Comparison of ENCODE assay signal across 8 mouse cellular contexts in the genomic region with DNA sequence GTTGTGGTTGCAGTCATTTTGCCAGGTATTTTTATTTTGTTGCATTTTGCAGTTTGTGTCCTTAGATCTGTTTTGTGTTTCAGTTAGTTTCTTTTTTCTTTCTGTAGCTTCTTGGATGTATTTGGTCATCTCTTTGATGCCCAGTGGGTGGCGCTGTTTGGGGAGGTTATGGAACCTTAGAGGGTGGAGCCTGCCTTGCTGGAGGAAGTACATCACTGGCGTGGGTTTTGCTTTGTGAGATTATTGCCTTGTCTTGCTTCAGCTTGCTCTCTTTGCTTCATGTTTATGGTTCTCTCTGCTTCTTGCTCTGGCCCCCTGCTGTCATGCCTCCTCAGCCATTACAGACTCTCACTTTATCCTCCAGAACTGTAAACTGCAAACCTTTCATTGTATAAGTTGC. TPM values are rescaled to one million over a fixed set of nuclear protein-coding genes. Genes with fewer than 3 reads are reported as not detected.
DNase-seq lines count a peak whose midpoint lies in the region; ATAC-seq and TF ChIP-seq lines count a peak whose summit lies in the region.

No protein-coding gene starts in this region.

- peak; percentile 52 for TF ChIP-seq RAD21 in CH12.LX (IDR thresholded peaks at IDR 0.05; ENCODE audit: low read depth, low read length)

- no peaks in the 10 kb centered on the region; the same call in 1 of the 2 replicates for H3K79me2 ChIP-seq in CH12.LX (replicated peaks; ENCODE audit: control insufficient read depth, extremely low read depth, insufficient read depth, poor library complexity, severe bottlenecking)

- H3K4me1 ChIP-seq in kidney, embryonic 14.5 days (ENCODE audit: control insufficient read depth, insufficient read depth, low read length) = no peaks in the 10 kb centered on the region
- H3K4me1 ChIP-seq in CH12.LX (ENCODE audit: control insufficient read depth in 1 of 2, insufficient read depth in 2 of 2) = peaks cover 2 to 13% of the 10 kb centered on the region in 2 experiments; a peak in 3 of 4 replicates
- no peaks in the 10 kb centered on the region for H3K4me1 ChIP-seq in bone marrow macrophage, adult 2 months (ENCODE audit: control insufficient read depth, insufficient read depth, low read length)
- H3K4me1 ChIP-seq in forebrain, embryonic 11.5 days (replicated peaks; ENCODE audit: control insufficient read depth, insufficient read depth, low read length) = no peaks in the 10 kb centered on the region

- DNase-seq in kidney, adult 11 months = peak; percentile 37
- peak; percentile 69 for DNase-seq in CH12.LX (ENCODE audit: extremely low read depth)
- DNase-seq in heart, postnatal 4 days = peak; percentile 64
- peak; percentile 67 for DNase-seq in thymus, postnatal 14 days
- DNase-seq in forebrain, embryonic 11.5 days (ENCODE audit: low spot score) = no peak

- H3K9me3 ChIP-seq in kidney, embryonic 14.5 days (ENCODE audit: control insufficient read depth, low read length) = no peaks in the 10 kb centered on the region
- peaks cover 4% of the 10 kb centered on the region for H3K9me3 ChIP-seq in CH12.LX (replicated peaks; ENCODE audit: low read length)
- no peaks in the 10 kb centered on the region for H3K9me3 ChIP-seq in forebrain, embryonic 11.5 days (ENCODE audit: control insufficient read depth, low read length)

- no peak for ATAC-seq in kidney, embryonic 14.5 days (ENCODE audit: low FRiP score, low TSS enrichment)
- peak; percentile 83 for ATAC-seq in megakaryocyte-erythroid progenitor cell, adult 5-6 weeks (replicated peaks; ENCODE audit: low FRiP score, low TSS enrichment, poor library complexity, severe bottlenecking)
- ATAC-seq in forebrain, embryonic 11.5 days (replicated peaks; ENCODE audit: low FRiP score) = no peak

- TF ChIP-seq EP300 in CH12.LX (IDR thresholded peaks at IDR 0.05; ENCODE audit: low read length) = no peak

- 34% methylated on average over 2 of the region's 2 CpGs for WGBS in kidney, embryonic 14.5 days
- WGBS in forebrain, embryonic 11.5 days = 29% methylated on average over 2 of the region's 2 CpGs

- TF ChIP-seq POLR2A in CH12.LX (IDR thresholded peaks at IDR 0.05; ENCODE audit: low read depth, low read length) = no peak
- no peak for TF ChIP-seq POLR2A in bone marrow macrophage, adult 2 months (IDR thresholded peaks at IDR 0.05; ENCODE audit: borderline replicate concordance, low read depth, low read length)

- no peak overlapping the region for H3K9ac ChIP-seq in kidney, embryonic 14.5 days (ENCODE audit: low read depth, low read length)
- no peak overlapping the region for H3K9ac ChIP-seq in CH12.LX (ENCODE audit: insufficient read depth, low read depth)
- H3K9ac ChIP-seq in forebrain, embryonic 11.5 days (ENCODE audit: low read length) = no peak overlapping the region

- H3K4me2 ChIP-seq in kidney, embryonic 14.5 days (replicated peaks; ENCODE audit: low read depth, low read length) = no peak overlapping the region
- no peak overlapping the region for H3K4me2 ChIP-seq in CH12.LX (ENCODE audit: insufficient read depth, low read depth, poor library complexity, severe bottlenecking)
- no peak overlapping the region for H3K4me2 ChIP-seq in forebrain, embryonic 11.5 days (ENCODE audit: low read depth, low read length, severe bottlenecking)

- peak; percentile 35 to 72; a peak in 3 of 4 replicates for TF ChIP-seq CTCF in CH12.LX (conservative IDR thresholded peaks at IDR 0.05 in 1 of 2, IDR thresholded peaks at IDR 0.05 in 1 of 2; ENCODE audit: low read depth in 2 of 2, low read length in 2 of 2)
- peak; percentile 75 for TF ChIP-seq CTCF in bone marrow macrophage, adult 2 months (IDR thresholded peaks at IDR 0.05; ENCODE audit: low read depth, low read length)

- in situ Hi-C loops in CH12.LX (cut with MboI; ENCODE audit: low pct_ligation_motif_present, low pct_unique_long_range_greater_than_20kb, low sequenced_read_pairs) = loop anchor here (5.0 to 25.0 kb wide), 3 partner anchors 125 to 495 kb away; no protein-coding TSS in a partner anchor

- H3K27ac ChIP-seq in kidney, embryonic 14.5 days (ENCODE audit: low read depth, low read length) = no peak overlapping the region
- no peak overlapping the region for H3K27ac ChIP-seq in CH12.LX (ENCODE audit: insufficient read depth, low read depth)
- H3K27ac ChIP-seq in bone marrow macrophage, adult 2 months (ENCODE audit: insufficient read depth, low read depth, low read length) = no peak overlapping the region
- H3K27ac ChIP-seq in forebrain, embryonic 11.5 days (ENCODE audit: low read depth, low read length) = no peak overlapping the region

- H3K27me3 ChIP-seq in kidney, embryonic 14.5 days (ENCODE audit: control insufficient read depth, insufficient read depth, low read length) = no peaks in the 10 kb centered on the region
- H3K27me3 ChIP-seq in CH12.LX (replicated peaks) = no peaks in the 10 kb centered on the region
- no peaks in the 10 kb centered on the region for H3K27me3 ChIP-seq in forebrain, embryonic 11.5 days (ENCODE audit: control insufficient read depth, insufficient read depth, low read length)

- no peak overlapping the region for H3K4me3 ChIP-seq in kidney, embryonic 14.5 days (ENCODE audit: low read length)
- no peak overlapping the region for H3K4me3 ChIP-seq in CH12.LX (replicated peaks in 1 of 3; ENCODE audit: low read depth in 2 of 3, low read length in 2 of 3, poor library complexity in 1 of 3)
- no peak overlapping the region for H3K4me3 ChIP-seq in bone marrow macrophage, adult 2 months (ENCODE audit: insufficient read depth, low read length)
- H3K4me3 ChIP-seq in forebrain, embryonic 11.5 days (ENCODE audit: low read depth, low read length) = no peak overlapping the region

- no peaks in the 10 kb centered on the region for H3K36me3 ChIP-seq in kidney, embryonic 14.5 days (ENCODE audit: control insufficient read depth, insufficient read depth, low read length)
- no peaks in the 10 kb centered on the region for H3K36me3 ChIP-seq in CH12.LX (replicated peaks in 1 of 2; ENCODE audit: control insufficient read depth in 1 of 2, insufficient read depth in 1 of 2, low read length in 1 of 2)
- H3K36me3 ChIP-seq in forebrain, embryonic 11.5 days (ENCODE audit: control insufficient read depth, insufficient read depth, low read length) = no peaks in the 10 kb centered on the region

- dilution Hi-C loops in CH12.LX (cut with MboI; ENCODE audit: extremely low pct_ligation_motif_present, extremely low pct_unique_long_range_greater_than_20kb, low sequenced_read_pairs) = no loop called here

TF ChIP-seq in CH12.LX, 34 proteins besides CTCF, POLR2A, EP300 and RAD21:
- no peak for TF ChIP-seq ETS1 (conservative IDR thresholded peaks at IDR 0.05; ENCODE audit: low read depth, low read length)
- no peak for TF ChIP-seq KAT2A (IDR thresholded peaks at IDR 0.05; ENCODE audit: insufficient replicate concordance, low read length)
- no peak for TF ChIP-seq CHD1 (IDR thresholded peaks at IDR 0.05; ENCODE audit: low read depth, low read length)
- TF ChIP-seq NRF1 (IDR thresholded peaks at IDR 0.05; ENCODE audit: low read depth, low read length) = no peak
- TF ChIP-seq PAX5 (IDR thresholded peaks at IDR 0.05; ENCODE audit: low read length) = no peak
- TF ChIP-seq TBP (conservative IDR thresholded peaks at IDR 0.05; ENCODE audit: low read depth, low read length) = no peak
- no peak for TF ChIP-seq ZKSCAN1 (IDR thresholded peaks at IDR 0.05; ENCODE audit: borderline replicate concordance, low read depth, low read length)
- peak; percentile 68 for TF ChIP-seq SMC3 (IDR thresholded peaks at IDR 0.05; ENCODE audit: low read depth, low read length)
TF ChIP-seq in CH12.LX: peak in this region for 1.

RNA-seq across cellular contexts. Expression of a gene that starts 20.3 kb away (rescaled TPM):
- polyA plus RNA-seq in kidney, embryonic 14.5 days (2014; fragmentation: Nextera tagmentation; extraction: Ambion mirVana) = 0.14 TPM in 1 of 2 replicates, not detected in the other
- not detected in 2 replicates for total RNA-seq in CH12.LX (2012; rRNA removed)
- total RNA-seq in CH12.LX (2014; rRNA removed) = not detected in 2 replicates
- polyA plus RNA-seq in CH12.LX (2012; ENCODE audit: insufficient read length, low read depth) = 0.11 TPM in 1 of 2 replicates, not detected in the other
- polyA plus RNA-seq in bone marrow macrophage, adult 2 months (2012; ENCODE audit: insufficient read depth, insufficient read length, missing spikeins) = not detected in 2 replicates
- total RNA-seq in heart, postnatal 4 days (2021) = under 1 TPM; 0.16 to 0.24 TPM
- not detected in 2 replicates for total RNA-seq in megakaryocyte-erythroid progenitor cell, adult 5-6 weeks (2014; fragmentation: Nextera tagmentation)
- total RNA-seq in megakaryocyte-erythroid progenitor cell, adult 5-6 weeks (2017) = not detected in 2 replicates
- not detected in 2 replicates for polyA plus RNA-seq in forebrain, embryonic 11.5 days (2014; fragmentation: Nextera tagmentation; extraction: Ambion mirVana)

RNA-seq across cellular contexts. Expression of a gene that starts 34.8 kb away (rescaled TPM):
- polyA plus RNA-seq in kidney, embryonic 14.5 days (2014; fragmentation: Nextera tagmentation; extraction: Ambion mirVana) = 4.6 and 5.5 TPM in 2 replicates
- 125 and 140 TPM in 2 replicates for total RNA-seq in CH12.LX (2012; rRNA removed)
- 119 and 142 TPM in 2 replicates for total RNA-seq in CH12.LX (2014; rRNA removed)
- 99.0 and 104 TPM in 2 replicates for polyA plus RNA-seq in CH12.LX (2012; ENCODE audit: insufficient read length, low read depth)
- 10.9 and 13.8 TPM in 2 replicates for polyA plus RNA-seq in bone marrow macrophage, adult 2 months (2012; ENCODE audit: insufficient read depth, insufficient read length, missing spikeins)
- total RNA-seq in heart, postnatal 4 days (2021) = 10 to 100 TPM; 16.3 to 18.5 TPM
- total RNA-seq in megakaryocyte-erythroid progenitor cell, adult 5-6 weeks (2014; fragmentation: Nextera tagmentation) = 6.0 and 14.6 TPM in 2 replicates
- 11.6 and 14.9 TPM in 2 replicates for total RNA-seq in megakaryocyte-erythroid progenitor cell, adult 5-6 weeks (2017)
- polyA plus RNA-seq in forebrain, embryonic 11.5 days (2014; fragmentation: Nextera tagmentation; extraction: Ambion mirVana) = 4.0 and 5.7 TPM in 2 replicates
